Mouse (Mus musculus) Muller cell, postnatal 12 days (primary cell): Measurements from ENCODE around the gene Gclm.
"Not testable (repeated sequence)": the region's sequence is repeated elsewhere in the genome, so short reads cannot be mapped to it uniquely, and the experiment has no call there.

Experiments
- DNase-seq: peaks from one replicate; pipeline ENCODE4 v3.0.0-alpha.2; 2015; ENCODE audit errors: inconsistent ontology term

Gclm gene

GRCm38 (mm10) chr3:122235772-122236171 lies 9.6 kb upstream of the Gclm start:
- DNase-seq, result no peak

DNA sequence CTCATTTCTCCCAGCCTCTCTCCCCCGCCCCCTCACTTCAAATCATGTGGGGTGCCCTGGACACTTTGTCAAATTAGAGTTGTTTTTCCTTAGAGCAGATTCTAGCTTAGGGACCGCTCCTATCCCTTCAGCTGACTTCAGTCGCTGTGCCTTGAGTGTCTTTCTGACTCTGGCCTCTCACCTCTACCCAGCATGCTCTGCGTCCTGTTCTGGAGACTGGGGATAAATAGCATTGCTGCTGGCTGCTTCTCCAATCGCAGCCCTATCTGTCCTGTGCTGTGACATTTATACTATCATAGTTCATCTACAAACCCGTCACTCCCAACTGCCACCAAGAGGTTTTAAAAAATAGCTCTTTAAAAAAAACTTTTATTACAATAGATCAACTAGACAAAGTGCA lies 2.5 kb upstream of the Gclm start:
- no peak for DNase-seq

DNA sequence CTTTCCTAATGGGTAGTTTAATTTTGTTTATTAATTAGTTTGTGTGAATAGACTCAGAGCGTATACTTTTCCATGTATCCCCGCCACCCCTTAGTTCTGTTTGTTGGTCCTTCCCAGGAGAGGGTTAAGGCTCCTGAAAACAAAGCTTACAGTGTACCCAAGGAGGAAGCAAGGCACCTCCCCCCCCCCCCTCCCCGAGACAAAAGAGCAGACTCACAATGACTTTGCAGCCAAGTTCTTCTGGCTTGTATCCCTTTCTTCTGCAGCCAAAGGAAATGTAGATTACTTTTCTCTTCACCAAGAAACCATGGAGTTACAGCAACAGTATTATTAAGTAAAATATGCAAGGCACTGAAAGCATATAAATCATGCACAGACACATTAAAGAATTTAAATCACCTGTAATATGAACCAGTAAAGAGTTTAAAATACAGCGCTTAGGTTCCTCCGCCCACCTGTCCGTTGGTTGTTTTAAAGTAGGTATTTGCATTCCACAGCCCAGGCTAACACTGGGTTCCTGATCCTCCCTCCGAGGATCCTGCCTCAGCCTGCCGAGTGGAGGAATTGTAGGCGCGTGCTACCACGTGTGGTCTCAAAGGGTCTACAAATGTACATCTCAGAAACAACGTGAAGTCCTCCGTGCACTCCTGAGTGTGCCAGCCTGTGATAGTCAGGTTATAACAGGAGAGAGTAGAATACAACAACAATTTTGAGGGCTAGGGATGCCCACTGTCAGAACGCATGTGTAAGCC lies 1.8 kb upstream of the Gclm start:
- DNase-seq, result no peak

- no peak for DNase-seq
Observed at GRCm38 (mm10) chr3:122244759-122245158, 598 bp upstream of the Gclm start.

- peak; percentile 77 for DNase-seq
Observed at GRCm38 (mm10) chr3:122245878-122246332, 548 bp downstream of the Gclm start.

- no peak for DNase-seq
Observed at GRCm38 (mm10) chr3:122246406-122246805, 1.0 kb downstream of the Gclm start.

DNA sequence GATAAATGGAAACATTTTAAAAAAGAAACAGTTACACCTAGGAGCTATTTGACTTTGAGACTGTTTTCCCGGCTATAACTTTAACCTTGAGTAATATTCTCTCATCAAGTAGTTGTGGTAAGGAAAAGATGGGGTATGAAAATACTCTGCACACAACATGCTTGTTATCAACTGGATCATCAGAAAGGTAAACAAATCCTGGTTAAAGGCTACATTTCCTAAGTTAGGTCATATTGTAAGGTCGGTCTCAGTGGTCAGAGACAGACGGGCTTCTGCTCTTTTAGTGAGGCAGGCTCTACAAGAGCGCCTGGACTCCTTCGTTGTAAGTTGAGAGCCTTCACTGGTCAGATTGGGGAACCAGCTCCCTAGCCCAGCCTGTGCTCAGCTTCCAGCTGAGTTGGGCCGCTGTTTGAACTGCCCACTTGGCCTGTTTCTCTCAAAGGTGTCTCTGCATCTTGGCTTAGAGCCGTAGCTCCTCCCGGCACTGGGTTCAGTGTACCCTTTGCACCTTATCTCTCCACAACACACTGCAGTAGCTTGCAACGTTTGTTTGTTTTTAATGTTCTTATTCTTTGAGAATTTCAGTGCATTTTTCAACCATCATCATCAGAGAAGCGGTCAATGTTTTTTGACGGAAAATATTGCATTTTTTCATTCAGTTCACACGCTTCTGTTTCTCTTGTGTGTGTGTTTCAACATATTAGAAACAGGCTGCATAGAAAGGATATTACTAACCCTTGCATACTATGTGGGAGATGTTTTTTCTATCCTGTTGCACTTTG lies 1.8 kb downstream of the Gclm start:
- no peak for DNase-seq

GRCm38 (mm10) chr3:122247768-122248100 lies 2.4 kb downstream of the Gclm start:
- DNase-seq, result no peak

- DNase-seq, result no peak
Observed at GRCm38 (mm10) chr3:122252466-122253253, 7.3 kb downstream of the Gclm start.

- not testable (repeated sequence) for DNase-seq
Observed at GRCm38 (mm10) chr3:122254050-122254449, 8.7 kb downstream of the Gclm start.

DNA sequence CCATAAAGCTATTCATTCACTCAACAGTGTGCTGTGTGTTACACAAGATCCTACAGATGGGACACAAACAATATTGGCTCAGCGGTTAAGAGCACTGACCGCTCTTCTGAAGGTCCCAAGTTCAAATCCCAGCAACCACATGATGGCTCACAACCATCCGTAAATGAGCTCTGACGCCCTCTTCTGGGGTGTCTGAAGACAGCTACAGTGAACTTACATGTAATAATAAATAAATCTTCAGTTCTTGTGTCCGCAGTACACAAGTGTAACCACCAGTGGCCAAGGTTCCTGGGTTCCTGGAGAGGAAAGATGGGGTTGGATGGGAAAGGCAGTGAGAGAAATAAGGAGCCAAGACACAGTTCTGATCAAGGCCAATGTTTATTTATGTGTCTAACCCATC lies 24.6 kb downstream of the Gclm start:
- DNase-seq, result no peak

DNA sequence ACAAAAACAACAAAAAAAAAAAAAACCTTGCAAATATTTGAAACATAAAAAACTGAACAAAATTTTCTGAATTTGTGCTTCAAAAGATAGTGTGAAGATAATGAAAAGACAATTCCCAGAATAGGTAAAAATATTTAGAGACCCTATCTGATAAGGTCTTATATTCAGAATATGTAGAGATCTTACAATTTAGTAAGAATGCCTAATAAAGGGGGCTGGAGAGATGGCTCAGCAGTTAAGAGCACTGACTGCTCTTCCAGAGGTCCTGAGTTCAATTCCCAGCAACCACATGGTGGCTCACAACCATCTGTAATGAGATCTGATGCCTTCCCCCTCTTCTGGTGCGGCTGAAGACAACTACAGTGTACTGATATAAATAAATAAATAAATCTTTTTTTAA lies 27.2 kb downstream of the Gclm start:
- DNase-seq, result not testable (repeated sequence)

- no peak for DNase-seq
Observed at GRCm38 (mm10) chr3:122273407-122274240, 28.3 kb downstream of the Gclm start.

DNA sequence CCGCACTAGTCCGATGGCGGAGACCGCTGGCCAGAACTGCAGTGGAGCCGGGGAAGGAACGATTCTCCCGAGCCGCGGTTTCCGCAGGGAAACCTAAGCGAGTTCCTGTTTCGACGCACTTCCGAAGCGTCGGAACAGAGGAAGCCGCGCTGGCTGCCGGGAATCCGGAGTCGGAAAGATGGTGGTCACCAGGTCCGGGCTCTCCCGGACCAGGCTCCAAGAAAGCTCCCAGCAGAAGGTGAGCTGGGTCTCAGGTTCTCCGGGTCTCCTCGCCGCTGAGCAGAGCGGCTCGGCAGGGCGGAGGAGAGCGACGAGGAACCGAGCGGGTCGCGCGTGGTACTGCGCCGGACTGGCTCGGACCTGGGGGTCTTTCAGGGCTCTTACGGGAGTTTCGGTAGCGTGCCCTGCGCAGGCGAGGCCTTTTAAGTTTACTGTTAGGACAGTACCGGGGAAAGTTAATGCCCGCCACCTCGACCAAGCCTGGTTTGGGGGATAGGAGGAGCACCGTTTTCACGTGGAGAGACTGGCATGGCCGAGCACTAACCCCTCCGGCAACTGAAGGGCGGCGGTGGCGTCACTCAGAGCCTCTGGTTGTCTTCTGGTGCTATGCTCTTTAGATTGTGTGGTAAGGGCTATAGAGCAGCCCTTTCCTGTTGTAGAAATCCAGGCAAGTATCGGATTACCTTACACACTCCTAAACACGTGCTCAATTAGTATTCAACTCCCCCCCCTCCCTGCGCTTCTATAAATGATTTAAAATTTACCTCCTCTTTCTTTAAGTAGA lies 29.1 kb downstream of the Gclm start, which contains the start of gene Dnttip2:
Dnttip2 (plus strand) TSS at position 148 of the 784 bp plus-strand sequence.
- DNase-seq, result peak; percentile 95

DNA sequence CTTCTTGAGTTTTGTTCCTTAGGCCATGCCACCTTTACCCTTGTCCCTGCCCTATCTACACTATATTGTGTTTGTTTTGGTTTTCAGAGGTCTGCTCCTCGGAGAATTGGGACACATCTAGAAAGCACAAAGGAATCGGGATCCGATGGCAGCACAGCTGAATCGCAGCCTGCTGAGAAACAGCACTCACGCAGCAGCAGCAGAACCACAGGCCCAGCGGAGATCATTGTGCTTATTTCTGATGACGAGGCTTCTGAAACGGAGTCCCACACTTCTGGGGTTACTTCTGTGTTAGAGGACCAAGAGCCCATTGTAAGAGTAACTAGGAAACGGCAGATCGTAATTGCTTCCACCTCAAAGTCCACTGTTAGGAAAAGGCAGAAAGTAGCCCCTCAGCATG lies 29.8 kb downstream of the Gclm start:
- no peak for DNase-seq

- no peak for DNase-seq
Observed at GRCm38 (mm10) chr3:122287195-122287594, 41.8 kb downstream of the Gclm start.

DNA sequence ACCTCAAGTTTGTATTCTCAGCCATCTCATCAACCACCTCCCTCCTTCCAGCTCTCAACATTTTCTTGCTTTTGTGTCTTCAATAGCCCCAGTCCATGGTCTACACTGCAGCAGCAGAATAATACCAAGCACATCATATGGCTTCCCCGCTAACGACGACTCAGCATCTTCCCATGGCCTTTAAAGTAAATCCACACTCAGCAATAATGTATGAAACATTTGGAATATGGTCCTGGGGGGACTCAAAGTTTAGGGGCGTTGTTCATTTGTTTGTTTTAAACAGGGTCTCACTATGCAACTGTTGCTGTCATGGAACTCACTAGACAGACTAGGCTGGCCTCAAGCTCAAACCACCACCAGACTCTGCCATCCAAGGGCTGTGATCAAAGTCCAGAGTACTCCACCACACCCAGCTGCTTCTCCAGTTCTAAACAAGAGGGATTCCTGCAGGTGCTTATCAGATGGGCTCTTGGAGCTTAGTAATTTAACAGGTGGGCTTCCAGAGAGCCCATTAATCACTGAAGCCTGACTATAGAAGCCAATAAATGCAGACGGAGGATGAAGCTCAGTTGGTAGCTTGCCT lies 43.3 kb downstream of the Gclm start:
- no peak for DNase-seq

DNA sequence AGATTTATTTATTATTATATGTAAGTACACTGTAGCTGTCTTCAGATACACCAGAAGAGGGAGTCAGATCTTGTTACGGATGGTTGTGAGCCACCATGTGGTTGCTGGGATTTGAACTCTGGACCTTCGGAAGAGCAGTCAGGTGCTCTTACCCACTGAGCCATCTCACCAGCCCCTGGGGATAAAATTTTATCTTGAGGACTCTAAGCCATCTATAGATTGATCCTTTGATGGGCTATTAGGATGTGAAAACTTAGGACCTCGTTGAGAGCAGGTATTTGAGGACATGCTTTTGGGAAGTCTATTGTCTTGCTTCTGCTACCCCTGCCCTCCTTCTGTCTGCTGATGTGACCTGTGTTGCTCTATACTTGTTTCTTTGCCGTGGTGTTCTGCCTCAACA lies 44.0 kb downstream of the Gclm start:
- not testable (repeated sequence) for DNase-seq

- peak; percentile 37 for DNase-seq
Observed at GRCm38 (mm10) chr3:122290696-122291095, 45.3 kb downstream of the Gclm start.

- DNase-seq, result peak; percentile 32
Observed at GRCm38 (mm10) chr3:122291828-122292227, 46.5 kb downstream of the Gclm start.
